Mouse (Mus musculus): ENCODE results near the gene Eif4g3. TPM values are rescaled to one million over a fixed set of nuclear protein-coding genes. Genes with fewer than 3 reads are reported as not detected.

Gene Eif4g3
- total RNA-seq, 2 experiments from 2014 or later: 38.1 to 45.7 TPM

GRCm38 (mm10) chr4:138163836-138164235 lies 171.0 kb downstream of the Eif4g3 start:
- no peak for DNase-seq

GRCm38 (mm10) chr4:138164860-138165259 lies 172.0 kb downstream of the Eif4g3 start:
- no peak for DNase-seq

GRCm38 (mm10) chr4:138166519-138166918 lies 173.7 kb downstream of the Eif4g3 start:
- no peak for DNase-seq

- DNase-seq: no peak
Observed at GRCm38 (mm10) chr4:138168162-138168561, 175.3 kb downstream of the Eif4g3 start.

GRCm38 (mm10) chr4:138169420-138169819 lies 176.6 kb downstream of the Eif4g3 start:
- DNase-seq: no peak

- no peak for DNase-seq
Observed at GRCm38 (mm10) chr4:138172686-138173085, 179.9 kb downstream of the Eif4g3 start.

GRCm38 (mm10) chr4:138179391-138179790 lies 186.6 kb downstream of the Eif4g3 start:
- DNase-seq: no peak

- no peak for DNase-seq
Observed at GRCm38 (mm10) chr4:138180719-138181118, 187.9 kb downstream of the Eif4g3 start.

- no peak for DNase-seq
Observed at GRCm38 (mm10) chr4:138184056-138184455, 191.2 kb downstream of the Eif4g3 start.

GRCm38 (mm10) chr4:138184573-138184981 lies 191.8 kb downstream of the Eif4g3 start:
- peak; percentile 28 to 29 for DNase-seq

GRCm38 (mm10) chr4:138185961-138186360 lies 193.1 kb downstream of the Eif4g3 start:
- no peak for DNase-seq

- DNase-seq: no peak
Observed at GRCm38 (mm10) chr4:138187995-138188394, 195.2 kb downstream of the Eif4g3 start.

GRCm38 (mm10) chr4:138192561-138192960 lies 199.7 kb downstream of the Eif4g3 start:
- DNase-seq: no peak

GRCm38 (mm10) chr4:138200769-138201168 lies 207.9 kb downstream of the Eif4g3 start:
- no peak for DNase-seq

GRCm38 (mm10) chr4:138201696-138202095 lies 208.9 kb downstream of the Eif4g3 start:
- no peak for DNase-seq

GRCm38 (mm10) chr4:138210116-138210515 lies 217.3 kb downstream of the Eif4g3 start:
- DNase-seq: no peak

- DNase-seq: no peak
Observed at GRCm38 (mm10) chr4:138213861-138214260, 221.0 kb downstream of the Eif4g3 start.

GRCm38 (mm10) chr4:138215671-138216199 lies 222.9 kb downstream of the Eif4g3 start:
- DNase-seq: no peak

- peak; percentile 86 to 87 for DNase-seq
Observed at GRCm38 (mm10) chr4:138216200-138216890, 223.5 kb downstream of the Eif4g3 start, which contains the start of gene Hp1bp3. TSS of gene Hp1bp3 (plus strand) at chr4:138216296.

GRCm38 (mm10) chr4:138216891-138217392 lies 224.1 kb downstream of the Eif4g3 start:
- DNase-seq: peak; percentile 97 to 98

- no peak for DNase-seq
Observed at GRCm38 (mm10) chr4:138217441-138217840, 224.6 kb downstream of the Eif4g3 start.

GRCm38 (mm10) chr4:138217951-138218685 lies 225.3 kb downstream of the Eif4g3 start:
- DNase-seq: no peak

- no peak for DNase-seq
Observed at GRCm38 (mm10) chr4:138219331-138219730, 226.5 kb downstream of the Eif4g3 start.

All from heart, adult 18-20 months (tissue).